Mouse (Mus musculus) megakaryocyte, embryonic 14.5 days (primary cell): ENCODE data around the gene Ap2a2.

Experiments
- FLI1 ChIP-seq: IDR thresholded peaks from 2 replicates; pipeline ENCODE4 v1.6.1; 2012; ENCODE audit warnings: low read length, inconsistent platforms, mixed read lengths
- GATA1 ChIP-seq: IDR thresholded peaks from 3 replicates; pipeline ENCODE4 v1.6.1; 2012; ENCODE audit warnings: mixed read lengths, low read length, inconsistent platforms, borderline replicate concordance

GRCm38 (mm10) chr7:141614329-141614832 lies 52.4 kb downstream of the Ap2a2 start:
- TF ChIP-seq GATA1: no peak
- no peak for TF ChIP-seq FLI1
